Mouse (Mus musculus): Measurements from ENCODE around the gene Zcchc24. TPM values are rescaled to one million over a fixed set of nuclear protein-coding genes. Genes with fewer than 3 reads are reported as not detected.

The Zcchc24 gene
- polyA plus RNA-seq, 1 experiment from 2014 or later, result 15.7 TPM

DNA sequence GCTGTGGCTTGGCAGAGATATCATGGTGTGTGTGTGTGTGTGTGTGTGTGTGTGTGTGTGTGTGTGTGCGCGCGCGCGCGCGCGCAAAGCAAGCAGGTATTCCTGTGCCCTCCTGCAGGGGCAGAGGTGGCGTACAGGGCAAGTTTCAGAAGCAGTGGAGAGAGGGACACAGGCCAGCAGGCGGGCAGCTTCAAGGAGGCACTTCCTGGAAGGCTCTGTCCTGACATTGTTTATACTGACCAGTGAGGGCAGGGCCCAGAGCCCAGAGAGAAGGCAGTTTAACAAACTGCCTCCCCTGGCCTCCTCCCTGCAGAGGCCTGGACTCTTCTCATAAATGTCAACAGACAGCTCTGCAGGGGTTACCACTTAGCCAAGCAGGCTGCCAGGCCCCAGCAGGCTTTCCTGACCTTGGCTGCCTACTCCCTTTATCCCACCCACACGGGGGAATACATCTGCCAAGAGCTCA, 43.8 kb downstream of the Zcchc24 start:
- Histone ChIP-seq H3K9ac (no peak overlapping the region), H3K4me1 (replicated peaks) (peaks cover 25% of the 10 kb centered on the region), H3K36me3 (no peaks in the 10 kb centered on the region), H3K9me3 (no peaks in the 10 kb centered on the region), H3K27me3 (no peaks in the 10 kb centered on the region), H3K4me2 (no peak overlapping the region), H3K27ac (replicated peaks) (0 out of 2 replicates have a peak overlapping the region, but pooled peaks have one; percentile 20), H3K4me3 (no peak overlapping the region)
- 59% methylated on average over 11 of the region's 11 CpGs for WGBS
- ATAC-seq (ENCODE audit: low FRiP score, low read depth), result peak; percentile 78

DNA sequence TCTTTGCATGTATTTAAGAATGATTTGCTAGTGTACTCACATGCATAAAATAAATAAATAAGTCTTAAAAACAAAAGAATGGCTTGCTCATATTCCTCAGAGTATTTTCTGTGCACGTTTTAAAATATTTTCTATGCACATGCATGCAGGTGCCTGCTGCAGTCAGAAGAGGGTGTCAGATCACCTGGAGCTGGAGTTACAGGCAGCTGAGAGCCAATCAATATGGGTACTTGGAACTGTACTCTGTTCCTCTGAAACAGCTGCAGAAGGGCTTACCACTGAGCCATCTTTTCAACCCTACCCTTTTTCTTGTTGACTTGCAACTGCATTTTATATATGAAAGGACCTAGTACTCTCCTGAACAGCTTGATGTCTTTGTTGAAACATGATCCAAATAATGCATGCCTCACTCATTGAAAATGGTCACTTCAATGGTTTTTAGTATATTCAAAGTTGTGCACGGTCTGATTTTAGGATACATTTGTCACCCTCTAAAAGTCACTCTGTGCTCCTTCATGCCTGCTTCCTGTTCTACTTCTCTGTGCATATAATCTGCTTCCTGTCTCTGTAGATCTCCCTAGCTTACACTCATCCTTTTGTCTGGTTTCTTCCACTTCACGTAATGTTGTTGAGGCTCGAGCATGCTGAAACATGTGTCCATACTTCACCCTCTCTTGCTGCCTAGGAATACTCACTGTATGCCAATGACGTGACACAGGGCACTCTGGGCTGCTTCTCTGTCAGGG, 47.7 kb downstream of the Zcchc24 start:
- no peak for ATAC-seq (ENCODE audit: low FRiP score, low read depth)
- Histone ChIP-seq H3K36me3 (no peaks in the 10 kb centered on the region), H3K27ac (replicated peaks) (no peak overlapping the region), H3K27me3 (no peaks in the 10 kb centered on the region), H3K4me1 (replicated peaks) (peaks cover 35% of the 10 kb centered on the region), H3K4me3 (no peak overlapping the region), H3K9me3 (no peaks in the 10 kb centered on the region), H3K9ac (no peak overlapping the region), H3K4me2 (no peak overlapping the region)
- WGBS, result 89% methylated on average over 5 of the region's 5 CpGs

DNA sequence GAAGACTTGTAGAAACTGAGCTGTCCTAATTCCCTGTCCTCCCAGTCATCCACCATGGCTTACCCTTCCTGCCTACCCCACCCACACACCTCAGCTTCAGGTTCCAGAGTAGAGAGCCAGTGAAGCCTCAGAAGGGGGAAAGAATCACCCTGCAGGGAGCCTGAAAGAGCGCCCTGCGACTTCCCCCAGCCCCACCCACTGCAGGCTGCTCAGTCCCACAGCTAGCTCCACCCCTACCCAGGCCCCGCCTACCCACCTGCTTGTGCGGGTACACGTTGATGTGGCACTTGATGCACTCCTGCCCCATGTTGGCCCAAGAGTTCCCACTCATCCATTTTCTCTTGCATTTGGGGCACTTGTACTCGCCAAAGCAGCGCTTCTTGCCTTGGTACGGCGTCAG, 49.5 kb downstream of the Zcchc24 start:
- WGBS, result 55% methylated on average over 9 of the region's 9 CpGs

DNA sequence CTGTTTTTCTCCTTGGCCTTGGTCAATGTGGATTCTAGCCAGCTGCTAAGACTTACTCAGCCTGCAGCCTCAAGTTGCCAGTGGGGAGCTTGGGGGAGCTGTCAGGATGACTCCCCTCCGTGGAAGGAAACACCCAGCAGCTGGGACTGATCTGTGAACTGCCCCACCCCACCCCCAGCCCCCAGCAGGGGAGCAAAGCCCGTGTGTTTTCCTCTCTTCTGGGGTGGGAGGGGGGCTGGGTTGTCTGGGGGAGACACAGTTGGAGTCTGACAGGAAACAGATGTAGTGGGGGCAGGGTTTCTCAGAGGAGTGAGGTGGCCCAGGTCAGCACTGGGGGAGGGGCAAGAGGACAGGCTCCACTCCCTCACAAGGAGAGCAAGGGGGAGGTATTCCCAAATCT, 50.4 kb downstream of the Zcchc24 start:
- ATAC-seq (ENCODE audit: low FRiP score, low read depth), result no peak
- Histone ChIP-seq H3K36me3 (no peaks in the 10 kb centered on the region), H3K9me3 (no peaks in the 10 kb centered on the region), H3K9ac (no peak overlapping the region), H3K27ac (replicated peaks) (no peak overlapping the region), H3K4me1 (replicated peaks) (peaks cover 13% of the 10 kb centered on the region; the same call in 1 of the 2 replicates), H3K4me3 (no peak overlapping the region), H3K4me2 (no peak overlapping the region), H3K27me3 (no peaks in the 10 kb centered on the region)
- 3% methylated on average over 2 of the region's 2 CpGs for WGBS

More for the DNA sequence above, 49.5 kb downstream of the Zcchc24 start:
- peaks cover 18% of the 10 kb centered on the region for H3K4me1 ChIP-seq (replicated peaks)
- H3K9ac ChIP-seq, result no peak overlapping the region
- H3K27ac ChIP-seq (replicated peaks), result no peak overlapping the region
- no peak overlapping the region for H3K4me3 ChIP-seq
- H3K4me2 ChIP-seq, result no peak overlapping the region
- H3K36me3 ChIP-seq, result no peaks in the 10 kb centered on the region
- no peak for ATAC-seq (ENCODE audit: low FRiP score, low read depth)
- no peaks in the 10 kb centered on the region for H3K9me3 ChIP-seq
- no peaks in the 10 kb centered on the region for H3K27me3 ChIP-seq

DNA sequence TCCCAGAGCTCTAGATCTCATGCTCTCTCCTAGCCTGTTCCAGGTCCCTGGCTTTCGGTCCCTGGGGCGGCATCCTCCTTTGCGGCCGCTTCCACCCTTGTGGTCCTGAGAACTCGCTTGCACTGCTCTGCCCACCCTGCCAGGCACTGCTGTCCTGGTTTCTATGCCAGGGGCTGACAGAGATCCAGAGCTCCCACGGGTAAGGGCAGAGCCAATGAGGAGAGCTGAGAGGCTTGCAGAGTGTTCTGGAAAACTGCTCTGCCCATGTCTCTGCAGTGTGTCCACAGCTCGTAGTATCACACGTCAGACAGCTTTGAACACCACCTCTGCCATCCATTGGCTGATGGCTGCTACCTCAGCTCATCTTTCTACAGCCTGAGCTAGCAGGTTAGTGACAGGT, 51.1 kb downstream of the Zcchc24 start:
- ATAC-seq (ENCODE audit: low FRiP score, low read depth), result no peak
- no peak overlapping the region for H3K9ac ChIP-seq
- peaks cover 13% of the 10 kb centered on the region; the same call in 1 of the 2 replicates for H3K4me1 ChIP-seq (replicated peaks)
- no peaks in the 10 kb centered on the region for H3K36me3 ChIP-seq
- H3K9me3 ChIP-seq, result no peaks in the 10 kb centered on the region
- H3K4me3 ChIP-seq, result no peak overlapping the region
- H3K27me3 ChIP-seq, result no peaks in the 10 kb centered on the region
- no peak overlapping the region for H3K4me2 ChIP-seq
- no peak overlapping the region for H3K27ac ChIP-seq (replicated peaks)
- 88% methylated on average over 8 of the region's 8 CpGs for WGBS

DNA sequence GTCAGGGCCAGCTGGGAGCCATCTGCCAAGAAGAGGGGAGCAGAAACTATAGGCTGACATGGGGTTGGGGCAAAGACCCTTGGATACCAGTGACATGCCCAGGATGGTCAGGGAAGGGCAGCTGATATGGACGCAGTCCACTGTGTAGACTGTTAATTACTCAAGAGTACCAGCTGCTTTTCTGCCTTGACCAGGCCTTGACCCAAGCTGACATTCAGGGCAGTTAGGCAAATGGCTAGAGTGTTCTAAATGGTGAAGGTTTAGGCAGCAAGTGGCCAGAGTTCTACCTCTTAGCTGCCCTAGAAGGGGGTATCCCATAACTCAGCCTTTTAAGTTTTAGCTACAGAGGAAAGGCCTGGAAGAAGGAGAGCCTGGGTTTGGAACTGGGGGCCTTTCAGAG, 52.3 kb downstream of the Zcchc24 start:
- Histone ChIP-seq H3K27ac (replicated peaks) (no peak overlapping the region), H3K4me1 (replicated peaks) (peaks cover 16% of the 10 kb centered on the region; the same call in 1 of the 2 replicates), H3K9me3 (no peaks in the 10 kb centered on the region), H3K27me3 (no peaks in the 10 kb centered on the region), H3K9ac (no peak overlapping the region), H3K4me3 (no peak overlapping the region), H3K36me3 (no peaks in the 10 kb centered on the region), H3K4me2 (no peak overlapping the region)
- no peak for ATAC-seq (ENCODE audit: low FRiP score, low read depth)
- 94% methylated on average over 1 of the region's 1 CpGs for WGBS

DNA sequence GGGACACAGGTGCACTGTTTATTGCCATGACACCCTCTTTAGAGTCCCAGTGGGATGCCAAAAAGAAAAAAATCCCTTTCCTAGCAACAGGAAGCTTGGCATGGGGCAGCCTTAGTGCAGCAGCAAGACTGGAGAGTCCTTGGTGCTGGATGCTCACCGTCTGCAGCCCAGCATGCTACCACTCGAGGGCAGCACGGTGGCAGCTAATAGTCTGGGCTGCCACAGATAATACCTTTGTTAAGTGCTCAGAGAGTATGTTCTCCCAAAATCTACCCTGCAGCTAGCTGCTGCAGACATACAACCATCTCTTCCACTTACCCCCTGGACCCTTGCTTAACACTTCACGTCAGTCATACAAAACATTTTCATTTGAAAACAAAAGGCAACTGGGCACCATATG, 55.4 kb downstream of the Zcchc24 start:
- peaks cover 19% of the 10 kb centered on the region; the same call in 1 of the 2 replicates for H3K4me1 ChIP-seq (replicated peaks)
- no peak overlapping the region for H3K4me2 ChIP-seq
- WGBS, result 16% methylated on average over 4 of the region's 4 CpGs
- no peak overlapping the region for H3K4me3 ChIP-seq
- H3K27ac ChIP-seq (replicated peaks), result no peak overlapping the region
- ATAC-seq (ENCODE audit: low FRiP score, low read depth), result 0 out of 2 replicates have a peak, but pooled peaks have one; percentile 59
- H3K27me3 ChIP-seq, result no peaks in the 10 kb centered on the region
- no peaks in the 10 kb centered on the region for H3K9me3 ChIP-seq
- H3K9ac ChIP-seq, result no peak overlapping the region
- H3K36me3 ChIP-seq, result no peaks in the 10 kb centered on the region

DNA sequence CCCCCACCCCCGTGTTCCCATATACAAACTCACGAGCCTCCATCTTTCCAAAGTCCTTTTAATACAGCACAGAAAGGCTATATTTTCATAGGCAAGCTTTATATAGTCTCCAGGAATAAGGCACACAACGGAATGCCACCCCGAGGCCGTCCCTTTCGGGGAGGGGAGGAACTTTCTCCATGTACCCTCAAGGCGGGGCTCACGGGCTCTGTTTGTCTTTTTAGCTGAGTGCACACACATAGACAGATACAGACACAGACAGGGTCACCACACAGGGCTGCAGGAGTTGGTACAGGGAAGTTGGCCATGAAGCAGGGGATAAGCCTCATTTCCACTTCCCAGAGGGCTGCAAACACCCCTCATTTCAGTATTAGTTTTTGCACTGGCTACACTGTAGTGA, 57.2 kb downstream of the Zcchc24 start:
- 69% methylated on average over 8 of the region's 8 CpGs for WGBS
- no peak overlapping the region for H3K27ac ChIP-seq (replicated peaks)
- ATAC-seq (ENCODE audit: low FRiP score, low read depth), result no peak
- H3K27me3 ChIP-seq, result no peaks in the 10 kb centered on the region
- no peak overlapping the region for H3K4me3 ChIP-seq
- H3K9me3 ChIP-seq, result no peaks in the 10 kb centered on the region
- H3K4me1 ChIP-seq (replicated peaks), result peaks cover 13% of the 10 kb centered on the region; the same call in 1 of the 2 replicates
- H3K9ac ChIP-seq, result no peak overlapping the region
- no peaks in the 10 kb centered on the region for H3K36me3 ChIP-seq
- no peak overlapping the region for H3K4me2 ChIP-seq

DNA sequence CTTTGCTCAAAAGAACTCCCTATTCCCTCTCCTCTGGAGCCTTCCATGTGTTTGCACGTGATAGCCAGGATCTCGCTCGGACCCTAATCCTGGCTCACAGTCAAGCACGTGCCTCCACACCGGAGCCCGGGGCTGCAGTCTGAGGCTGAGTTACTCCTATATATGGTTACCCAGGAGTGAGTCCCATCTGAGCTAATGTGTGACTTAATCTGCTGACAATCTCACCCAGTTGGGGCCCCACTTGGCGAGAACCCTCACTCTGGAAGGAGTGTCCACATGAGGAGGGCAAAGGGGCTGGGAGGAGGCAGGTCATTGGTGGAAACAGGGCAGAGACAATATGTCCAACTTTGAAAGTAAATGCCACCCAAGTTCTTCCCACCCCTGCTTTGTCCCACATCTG, 57.7 kb downstream of the Zcchc24 start:
- Histone ChIP-seq H3K4me2 (no peak overlapping the region), H3K27ac (replicated peaks) (no peak overlapping the region), H3K4me3 (no peak overlapping the region), H3K9ac (no peak overlapping the region), H3K4me1 (replicated peaks) (peaks cover 13% of the 10 kb centered on the region; the same call in 1 of the 2 replicates), H3K36me3 (no peaks in the 10 kb centered on the region), H3K9me3 (no peaks in the 10 kb centered on the region), H3K27me3 (no peaks in the 10 kb centered on the region)
- 64% methylated on average over 7 of the region's 7 CpGs for WGBS
- ATAC-seq (ENCODE audit: low FRiP score, low read depth), result no peak

DNA sequence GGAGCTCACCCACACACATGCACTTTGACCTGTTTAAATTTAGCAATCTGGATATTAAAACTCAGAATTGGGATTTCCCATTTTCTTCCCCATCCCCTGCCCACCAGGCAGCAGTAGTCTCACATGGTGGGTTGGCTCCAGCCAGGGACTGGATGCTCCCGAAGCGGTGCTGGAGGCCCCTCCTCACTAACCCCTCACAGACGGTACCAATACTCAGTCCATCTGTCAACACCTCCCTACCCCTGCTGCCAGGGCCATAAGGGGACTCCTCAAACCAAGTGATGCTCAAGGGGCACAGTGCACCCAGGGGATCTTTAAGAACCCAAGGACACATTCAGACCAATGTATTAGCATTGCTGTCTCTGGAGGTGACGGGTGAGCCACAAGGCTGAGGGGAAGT, 58.2 kb downstream of the Zcchc24 start:
- Histone ChIP-seq H3K4me3 (no peak overlapping the region), H3K36me3 (no peaks in the 10 kb centered on the region), H3K27me3 (no peaks in the 10 kb centered on the region), H3K27ac (replicated peaks) (no peak overlapping the region), H3K9me3 (no peaks in the 10 kb centered on the region), H3K4me1 (replicated peaks) (peaks cover 13% of the 10 kb centered on the region; the same call in 1 of the 2 replicates), H3K4me2 (no peak overlapping the region), H3K9ac (no peak overlapping the region)
- no peak for ATAC-seq (ENCODE audit: low FRiP score, low read depth)
- 66% methylated on average over 4 of the region's 4 CpGs for WGBS

DNA sequence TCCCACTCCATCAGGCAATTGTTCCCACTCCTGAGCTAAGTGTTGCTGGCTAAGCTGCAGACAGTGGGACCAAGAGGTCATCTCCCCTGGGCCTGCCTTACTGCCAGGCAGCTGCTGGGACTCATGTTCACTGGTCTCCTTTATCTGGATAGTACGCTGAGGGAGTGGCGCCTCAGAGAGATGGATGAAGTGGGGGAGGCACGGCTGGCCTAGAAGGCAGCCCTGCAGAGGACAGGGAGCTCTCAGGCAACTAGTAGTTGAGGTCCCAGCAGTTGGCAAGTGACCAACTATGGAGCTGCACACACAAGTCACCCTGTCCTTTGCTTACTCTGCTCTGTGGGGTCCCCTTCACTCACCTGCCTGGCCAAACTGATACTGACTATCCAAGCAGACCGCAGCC, 58.8 kb downstream of the Zcchc24 start:
- Histone ChIP-seq H3K27me3 (no peaks in the 10 kb centered on the region), H3K9me3 (no peaks in the 10 kb centered on the region), H3K4me2 (no peak overlapping the region), H3K36me3 (no peaks in the 10 kb centered on the region), H3K27ac (replicated peaks) (no peak overlapping the region), H3K4me3 (no peak overlapping the region), H3K9ac (no peak overlapping the region), H3K4me1 (replicated peaks) (peaks cover 13% of the 10 kb centered on the region; the same call in 1 of the 2 replicates)
- WGBS, result 65% methylated on average over 4 of the region's 4 CpGs
- no peak for ATAC-seq (ENCODE audit: low FRiP score, low read depth)

DNA sequence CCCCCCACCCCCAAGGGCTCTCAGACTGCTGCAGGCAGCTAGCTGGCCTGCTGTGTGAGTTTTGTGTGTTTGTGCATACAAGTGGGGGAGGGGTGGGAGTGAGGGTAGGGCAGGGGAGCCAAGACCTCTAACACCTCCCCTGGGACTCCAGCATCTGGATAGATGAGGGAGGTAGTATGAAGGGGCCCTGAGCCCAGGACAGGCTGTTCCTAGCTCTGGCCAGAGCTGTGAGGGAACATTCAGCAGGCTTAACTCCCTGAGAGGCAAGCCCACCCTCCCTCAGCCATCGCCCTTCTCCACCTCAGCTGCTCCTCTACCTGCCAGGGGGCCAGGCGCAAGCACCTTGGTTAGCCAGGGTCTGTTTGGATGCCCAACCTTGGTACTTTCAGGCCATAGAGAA, 59.9 kb downstream of the Zcchc24 start:
- WGBS, result 89% methylated on average over 2 of the region's 2 CpGs
- no peaks in the 10 kb centered on the region for H3K9me3 ChIP-seq
- no peak overlapping the region for H3K4me2 ChIP-seq
- H3K27me3 ChIP-seq, result no peaks in the 10 kb centered on the region
- H3K4me3 ChIP-seq, result no peak overlapping the region
- no peak overlapping the region for H3K9ac ChIP-seq
- 0 out of 2 replicates have a peak, but pooled peaks have one; percentile 7 for ATAC-seq (ENCODE audit: low FRiP score, low read depth)
- H3K36me3 ChIP-seq, result no peaks in the 10 kb centered on the region
- H3K4me1 ChIP-seq (replicated peaks), result peaks cover 13% of the 10 kb centered on the region; the same call in 1 of the 2 replicates
- no peak overlapping the region for H3K27ac ChIP-seq (replicated peaks)
